Mouse (Mus musculus) kidney, postnatal 0 days (tissue): ENCODE data around the gene Sel1l3. TPM values are rescaled to one million over a fixed set of nuclear protein-coding genes. Genes with fewer than 3 reads are reported as not detected.

ENCODE experiments used
- ATAC-seq: fragments of 200-750 bp; cut with Nextera tagmentation; replicated peaks from 2 replicates; pipeline ENCODE4 v1.8.0; 2017; ENCODE audit warnings: low read depth, moderate number of reproducible peaks, moderate TSS enrichment, moderate library complexity; ENCODE audit not compliant: low FRiP score
- DNase-seq: peaks from one replicate; pipeline ENCODE4 v3.0.0-alpha.2; 2016; ENCODE audit warnings: low spot score
- H3K27ac ChIP-seq: fragments of 300-500 bp; sonication (generic); 2 replicates; pipeline ENCODE4 v1.5.1; 2014; ENCODE audit warnings: mild to moderate bottlenecking
- H3K27me3 ChIP-seq: fragments of 300-500 bp; sonication (generic); 2 replicates; pipeline ENCODE4 v1.6.1; 2014; ENCODE audit warnings: low read length, mixed read lengths; ENCODE audit not compliant: insufficient read depth
- H3K36me3 ChIP-seq: fragments of 300-500 bp; sonication (generic); 2 replicates; pipeline ENCODE4 v1.6.1; 2014; ENCODE audit warnings: low read length, mixed read lengths; ENCODE audit not compliant: insufficient read depth
- H3K4me1 ChIP-seq: fragments of 300-500 bp; sonication (generic); replicated peaks from 2 replicates; pipeline ENCODE4 v1.6.1; 2014; ENCODE audit warnings: antibody characterized with exemption, low read length, mixed read lengths; ENCODE audit not compliant: insufficient read depth
- H3K4me2 ChIP-seq: fragments of 300-500 bp; sonication (generic); 2 replicates; pipeline ENCODE4 v1.6.1; 2014; ENCODE audit warnings: mild to moderate bottlenecking, low read length, moderate library complexity, mixed read lengths
- H3K4me3 ChIP-seq: fragments of 300-500 bp; sonication (generic); replicated peaks from 2 replicates; pipeline ENCODE4 v1.5.1; 2014; ENCODE audit warnings: low read depth, low read length
- H3K9ac ChIP-seq: fragments of 300-500 bp; sonication (generic); 2 replicates; pipeline ENCODE4 v1.6.1; 2014; ENCODE audit warnings: low read depth, low read length
- H3K9me3 ChIP-seq: fragments of 300-500 bp; sonication (generic); replicated peaks from 2 replicates; pipeline ENCODE4 v1.6.1; 2016; ENCODE audit warnings: low read length, inconsistent platforms, mixed read lengths
- CTCF ChIP-seq: IDR thresholded peaks from 2 replicates; pipeline ENCODE4 v1.5.1; 2016; ENCODE audit warnings: antibody characterized with exemption, low read depth, mild to moderate bottlenecking, moderate library complexity
- WGBS: fragments of 180-500 bp; shearing (Covaris S2); extraction: QIAGEN DNeasy Blood & Tissue Kit; methylation state at CpG from one replicate; pipeline ENCODE4 v1.1.7; 2014; 5-methylcytosine and 5-hydroxymethylcytosine counted together
- polyA plus RNA-seq: library from polyadenylated mRNA; unstranded; fragments of >200 nt; fragmentation: Nextera tagmentation; extraction: Ambion mirVana; gene quantifications from 2 replicates; pipeline ENCODE4 v1.2.1, GENCODE M21; 2015

Gene Sel1l3
- polyA plus RNA-seq, 1 experiment from 2014 or later = 11.8 TPM

DNA sequence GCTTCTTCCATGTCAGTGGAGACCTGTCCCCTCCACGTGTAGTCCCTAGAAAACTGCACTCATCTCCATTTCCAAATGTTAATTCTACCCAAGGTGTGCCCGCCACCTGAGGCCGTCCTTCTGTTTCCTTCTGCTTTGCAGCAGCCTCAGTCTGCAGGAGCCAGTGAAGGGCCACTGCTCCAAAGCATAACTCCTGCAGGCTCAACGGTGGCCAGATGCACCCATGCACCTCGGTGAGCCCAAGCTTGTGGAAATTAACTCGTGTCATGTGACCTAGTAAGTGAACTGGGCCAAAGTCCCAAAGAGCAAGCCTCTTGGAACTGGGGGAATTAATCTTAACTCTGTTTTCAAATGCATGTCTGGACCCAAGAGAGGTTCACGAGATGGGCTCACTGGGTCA lies 40.8 kb downstream of the Sel1l3 start:
- Histone ChIP-seq H3K36me3 (no peaks in the 10 kb centered on the region), H3K4me1 (no peaks in the 10 kb centered on the region), H3K9me3 (no peaks in the 10 kb centered on the region), H3K9ac (no peak overlapping the region), H3K27me3 (no peaks in the 10 kb centered on the region), H3K4me2 (no peak overlapping the region), H3K27ac (peak overlapping the region; percentile 54; the same call in 1 of the 2 replicates), H3K4me3 (no peak overlapping the region)
- ATAC-seq (peak; percentile 83), DNase-seq (peak; percentile 9)
- TF ChIP-seq CTCF = no peak
- 70% methylated on average over 7 of the region's 7 CpGs for WGBS

DNA sequence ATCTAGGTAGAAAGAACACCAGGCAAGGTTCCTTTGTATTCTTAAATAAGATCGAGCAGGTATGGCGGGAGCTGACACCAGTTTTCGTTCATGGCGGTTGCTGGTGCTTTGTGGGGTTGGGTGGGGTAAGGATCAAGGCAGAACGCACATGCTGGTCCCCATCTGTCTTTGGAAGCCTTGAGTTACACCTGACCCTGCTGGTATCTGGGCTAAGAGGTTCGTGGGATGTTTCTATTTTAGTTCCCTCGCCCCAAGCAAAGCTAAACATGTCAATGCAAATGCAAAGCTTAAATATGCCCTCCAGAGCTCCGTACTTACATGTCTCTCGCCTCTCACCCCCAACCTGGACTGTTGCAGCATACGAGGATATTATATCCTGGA lies 41.5 kb downstream of the Sel1l3 start:
- Histone ChIP-seq H3K4me1 (no peaks in the 10 kb centered on the region), H3K4me3 (no peak overlapping the region), H3K4me2 (no peak overlapping the region), H3K27me3 (no peaks in the 10 kb centered on the region), H3K9me3 (no peaks in the 10 kb centered on the region), H3K27ac (peak overlapping the region; percentile 54), H3K9ac (no peak overlapping the region), H3K36me3 (no peaks in the 10 kb centered on the region)
- ATAC-seq (no peak), DNase-seq (no peak)
- 82% methylated on average over 10 of the region's 10 CpGs for WGBS
- no peak for TF ChIP-seq CTCF

DNA sequence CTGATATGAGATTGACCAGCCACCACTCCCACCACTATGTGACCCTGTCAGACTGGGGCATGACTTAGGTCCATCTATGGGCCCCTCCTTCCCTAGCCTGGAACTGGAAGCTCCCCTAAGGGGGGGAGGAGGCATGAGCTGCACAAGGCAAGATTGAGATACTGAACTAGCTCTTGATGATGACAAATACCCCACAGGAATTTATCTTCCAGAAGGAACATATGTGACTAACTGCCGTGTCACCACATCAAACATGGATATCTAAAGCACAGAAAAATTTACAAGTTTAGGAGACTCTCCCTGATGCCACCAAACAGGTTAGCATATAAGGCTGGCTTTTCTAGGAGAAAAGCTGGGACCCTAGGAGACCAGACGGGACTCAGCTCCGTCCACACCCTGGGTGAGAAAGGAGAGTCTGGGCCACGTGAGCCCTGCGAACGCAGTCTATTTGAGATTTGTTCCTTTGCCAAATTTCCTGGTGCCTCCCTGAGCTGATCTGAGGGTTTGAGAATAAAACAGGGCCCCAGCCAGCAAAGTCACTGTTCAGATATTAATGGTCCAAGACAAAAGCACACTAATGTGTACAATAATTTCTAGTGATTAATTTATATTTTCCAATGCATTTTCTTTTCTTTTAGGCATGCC lies 42.0 kb downstream of the Sel1l3 start:
- 89% methylated on average over 6 of the region's 6 CpGs for WGBS
- no peak for ATAC-seq
- DNase-seq = no peak
- Histone ChIP-seq H3K4me1 (no peaks in the 10 kb centered on the region), H3K4me3 (no peak overlapping the region), H3K9me3 (no peaks in the 10 kb centered on the region), H3K27me3 (no peaks in the 10 kb centered on the region), H3K9ac (no peak overlapping the region), H3K36me3 (no peaks in the 10 kb centered on the region), H3K4me2 (no peak overlapping the region), H3K27ac (no peak overlapping the region)
- TF ChIP-seq CTCF = no peak

DNA sequence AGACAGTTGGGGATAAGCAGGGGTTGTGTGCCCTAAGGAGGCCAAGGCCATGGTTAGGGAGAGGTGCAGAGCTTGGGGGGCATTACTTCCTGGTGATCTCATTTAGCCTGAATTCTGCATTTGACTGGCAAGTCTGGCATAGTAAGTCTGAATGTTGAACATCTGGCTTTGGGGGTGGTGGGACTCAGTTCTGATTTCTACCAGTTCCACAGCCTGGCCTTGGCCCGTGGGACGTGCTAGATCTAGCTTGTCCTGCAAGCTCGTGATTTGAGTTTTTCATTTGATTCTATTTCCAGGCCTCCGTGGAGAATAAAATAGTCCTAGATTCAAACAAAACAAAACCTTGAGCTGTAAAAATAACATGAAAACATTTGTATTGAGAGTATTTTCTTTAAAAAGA lies 46.2 kb downstream of the Sel1l3 start:
- Histone ChIP-seq H3K27ac (no peak overlapping the region), H3K4me3 (no peak overlapping the region), H3K9me3 (no peaks in the 10 kb centered on the region), H3K27me3 (no peaks in the 10 kb centered on the region), H3K4me2 (no peak overlapping the region), H3K4me1 (no peaks in the 10 kb centered on the region), H3K9ac (no peak overlapping the region), H3K36me3 (no peaks in the 10 kb centered on the region)
- ATAC-seq (no peak), DNase-seq (no peak)
- no peak for TF ChIP-seq CTCF
- WGBS = 86% methylated on average over 4 of the region's 4 CpGs

DNA sequence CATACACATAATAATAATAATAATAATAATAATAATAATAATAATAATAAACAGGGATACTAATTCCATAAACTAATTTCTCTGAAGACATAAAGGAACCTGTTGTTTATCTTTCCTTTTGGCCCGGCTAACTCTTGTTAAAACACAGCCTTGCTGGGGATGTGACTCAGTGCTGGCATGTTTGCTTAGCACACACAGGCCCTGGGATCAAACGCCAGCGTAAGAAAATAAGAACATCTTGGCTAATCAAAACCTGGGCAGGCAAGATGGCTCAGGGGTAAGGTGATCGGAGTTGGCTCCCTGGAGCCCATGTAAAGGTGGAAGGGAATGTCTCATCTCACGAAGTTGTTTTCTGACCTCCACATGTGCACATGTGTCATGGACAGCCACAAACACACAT lies 48.1 kb downstream of the Sel1l3 start:
- H3K4me1 ChIP-seq = no peaks in the 10 kb centered on the region
- ATAC-seq (no peak), DNase-seq (no peak)
- H3K36me3 ChIP-seq = no peaks in the 10 kb centered on the region
- no peak overlapping the region for H3K4me2 ChIP-seq
- TF ChIP-seq CTCF = no peak
- H3K9me3 ChIP-seq = no peaks in the 10 kb centered on the region
- WGBS = 79% methylated on average over 5 of the region's 5 CpGs
- no peaks in the 10 kb centered on the region for H3K27me3 ChIP-seq
- no peak overlapping the region for H3K27ac ChIP-seq
- no peak overlapping the region for H3K4me3 ChIP-seq
- no peak overlapping the region for H3K9ac ChIP-seq

DNA sequence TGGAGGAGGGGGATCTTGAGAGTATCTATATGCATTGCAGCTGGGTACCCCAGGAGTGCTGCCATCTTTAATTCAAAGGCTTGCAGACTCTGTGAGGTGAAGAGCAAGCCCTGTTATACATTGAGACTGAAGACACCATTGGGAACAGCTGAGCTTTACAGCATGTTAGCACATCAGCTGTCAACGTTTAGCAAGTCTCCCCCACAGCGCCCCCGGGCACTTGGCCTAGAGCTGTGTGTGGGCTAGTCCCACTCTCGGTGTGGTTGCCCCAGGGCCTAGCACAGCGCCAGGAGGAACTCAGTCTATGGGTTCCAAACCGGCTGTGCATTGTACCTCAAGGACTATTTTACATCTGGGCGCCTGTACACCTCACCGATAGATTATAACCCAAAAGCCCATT lies 51.3 kb downstream of the Sel1l3 start:
- 92% methylated on average over 8 of the region's 8 CpGs for WGBS
- Histone ChIP-seq H3K9ac (no peak overlapping the region), H3K36me3 (no peaks in the 10 kb centered on the region), H3K27me3 (no peaks in the 10 kb centered on the region), H3K4me3 (no peak overlapping the region), H3K4me2 (no peak overlapping the region), H3K27ac (no peak overlapping the region), H3K4me1 (no peaks in the 10 kb centered on the region), H3K9me3 (no peaks in the 10 kb centered on the region)
- DNase-seq (no peak), ATAC-seq (no peak)
- no peak for TF ChIP-seq CTCF

DNA sequence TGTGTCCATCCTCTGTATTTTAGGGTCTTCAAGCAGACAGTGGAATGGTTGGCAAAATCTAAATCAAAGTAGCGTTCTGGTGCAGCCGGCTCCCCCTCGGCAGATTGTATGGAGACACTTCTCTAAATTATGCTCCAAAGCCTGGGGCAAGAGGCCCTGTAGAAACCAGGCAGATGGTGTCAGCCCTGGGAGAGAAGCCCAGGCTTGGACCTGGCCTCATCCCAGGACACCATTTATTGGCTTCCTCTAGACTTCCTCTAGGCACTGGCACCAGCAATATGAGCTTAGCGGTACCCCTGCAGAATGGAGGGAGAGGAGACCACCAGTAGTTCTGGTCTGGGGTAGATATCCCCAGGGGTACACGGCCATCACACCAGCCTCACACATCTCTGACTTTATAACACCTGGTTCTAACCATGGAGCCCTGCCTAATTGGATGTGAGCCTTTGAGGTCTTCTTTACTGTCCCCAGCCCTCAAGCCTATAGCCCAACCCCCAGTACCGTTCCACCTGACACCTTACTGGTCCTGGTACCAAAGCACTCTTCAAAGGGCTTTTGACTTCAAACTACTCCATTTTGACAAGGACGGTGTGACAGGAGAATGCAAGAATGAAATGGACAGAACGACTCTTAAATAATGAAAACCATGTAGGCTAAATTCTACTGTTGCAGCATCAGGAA lies 52.1 kb downstream of the Sel1l3 start:
- Histone ChIP-seq H3K27ac (no peak overlapping the region), H3K36me3 (no peaks in the 10 kb centered on the region), H3K4me2 (no peak overlapping the region), H3K27me3 (no peaks in the 10 kb centered on the region), H3K9ac (no peak overlapping the region), H3K9me3 (no peaks in the 10 kb centered on the region), H3K4me1 (no peaks in the 10 kb centered on the region), H3K4me3 (no peak overlapping the region)
- no peak for ATAC-seq
- no peak for TF ChIP-seq CTCF
- DNase-seq = no peak
- WGBS = 83% methylated on average over 8 of the region's 8 CpGs
